Mouse (Mus musculus) activated CD4-positive, CD25-positive, alpha-beta regulatory T cell (primary cell): ENCODE measurements around the gene Pcf11. TPM values are rescaled to one million over a fixed set of nuclear protein-coding genes. Genes with fewer than 3 reads are reported as not detected.

Experiments
- polyA plus RNA-seq, 2 experiments: library from polyadenylated mRNA; unstranded; fragments of 100-300 nt; shearing (Covaris generic); gene quantifications; one replicate each; pipeline ENCODE4 v1.2.1; 2017

The Pcf11 gene
- polyA plus RNA-seq: 10 to 100 TPM; 33.5 to 36.5 TPM

GRCm38 (mm10) chr7:92669507-92670471, at the start of gene Pcf11:
Gene Pcf11, minus strand, starts transcription at chr7:92669934.

GRCm38 (mm10) chr7:92637021-92637625, 32.6 kb downstream of the Pcf11 start, which contains the start of gene Ankrd42:
Gene Ankrd42, minus strand, starts transcription at chr7:92637142.

Other genes with a start within 250 kb of the Pcf11 start
- 10 to 100 TPM in 1 of 2 experiments, 1 to 10 TPM in 1; 9.3 to 19.0 TPM for gene Ccdc90b, start 108.8 kb downstream of the Pcf11 start, polyA plus RNA-seq
- under 1 TPM in 1 of 2 experiments, not detected in 1; 0.49 TPM for gene Ankrd42, start 32.8 kb downstream of the Pcf11 start, polyA plus RNA-seq
- under 1 TPM; 0.45 TPM for gene Rab30, start 71.7 kb upstream of the Pcf11 start, polyA plus RNA-seq
- 1 to 10 TPM; 3.3 to 3.6 TPM for gene Ddias, start 204.3 kb upstream of the Pcf11 start, polyA plus RNA-seq
- 10 to 100 TPM in 1 of 2 experiments, 1 to 10 TPM in 1; 7.9 to 13.4 TPM for gene Prcp, start 204.5 kb upstream of the Pcf11 start, polyA plus RNA-seq